Mouse (Mus musculus) embryonic facial prominence, embryonic 11.5 days (tissue): Measurements from ENCODE around the gene Arhgap1. TPM values are rescaled to one million over a fixed set of nuclear protein-coding genes. Genes with fewer than 3 reads are reported as not detected.

ENCODE experiments used
- ATAC-seq: fragments of 200-750 bp; cut with Nextera tagmentation; replicated peaks from 2 replicates; pipeline ENCODE4 v1.8.0; 2017; ENCODE audit warnings: low read depth; ENCODE audit not compliant: insufficient number of reproducible peaks, low FRiP score, low TSS enrichment
- DNase-seq: peaks from one replicate; pipeline ENCODE4 v3.0.0-alpha.2; 2015; ENCODE audit warnings: low spot score
- H3K27ac ChIP-seq: fragments of 300-500 bp; sonication (generic); replicated peaks from 2 replicates; pipeline ENCODE4 v1.5.1; 2014; ENCODE audit warnings: mild to moderate bottlenecking, low read depth, low read length, control low read depth
- H3K27me3 ChIP-seq: fragments of 300-500 bp; sonication (generic); 2 replicates; pipeline ENCODE4 v1.6.1; 2014; ENCODE audit warnings: mild to moderate bottlenecking, low read length, moderate library complexity, mixed read lengths; ENCODE audit not compliant: control insufficient read depth, insufficient read depth
- H3K36me3 ChIP-seq: fragments of 300-500 bp; sonication (generic); replicated peaks from 2 replicates; pipeline ENCODE4 v1.6.1; 2014; ENCODE audit warnings: low read depth, mild to moderate bottlenecking, low read length, moderate library complexity, mixed read lengths; ENCODE audit not compliant: control insufficient read depth, insufficient read depth
- H3K4me1 ChIP-seq: fragments of 300-500 bp; sonication (generic); 2 replicates; pipeline ENCODE4 v1.6.1; 2014; ENCODE audit warnings: low read length, mixed read lengths; ENCODE audit not compliant: control insufficient read depth, insufficient read depth
- H3K4me2 ChIP-seq: fragments of 300-500 bp; sonication (generic); 2 replicates; pipeline ENCODE4 v1.6.1; 2014; ENCODE audit warnings: low read depth, mild to moderate bottlenecking, control low read depth, low read length, moderate library complexity
- H3K4me3 ChIP-seq: fragments of 300-500 bp; sonication (generic); 2 replicates; pipeline ENCODE4 v1.5.1; 2014; ENCODE audit warnings: low read depth, low read length, control low read depth
- H3K9ac ChIP-seq: fragments of 300-500 bp; sonication (generic); replicated peaks from 2 replicates; pipeline ENCODE4 v1.6.1; 2014; ENCODE audit warnings: mild to moderate bottlenecking, control low read depth, low read length
- H3K9me3 ChIP-seq: fragments of 300-500 bp; sonication (generic); replicated peaks from 2 replicates; pipeline ENCODE4 v1.6.1; 2016; ENCODE audit warnings: mild to moderate bottlenecking, low read length, inconsistent platforms, mixed read lengths; ENCODE audit not compliant: control insufficient read depth
- WGBS: fragments of 180-500 bp; shearing (Covaris S2); extraction: QIAGEN DNeasy Blood & Tissue Kit; methylation state at CpG from one replicate; pipeline ENCODE4 v1.1.7; 2014; 5-methylcytosine and 5-hydroxymethylcytosine counted together
- polyA plus RNA-seq: library from polyadenylated mRNA; unstranded; fragments of >200 nt; fragmentation: Nextera tagmentation; extraction: Ambion mirVana; gene quantifications from 2 replicates; pipeline ENCODE4 v1.2.1, GENCODE M21; 2014

Gene Arhgap1
- polyA plus RNA-seq, 1 experiment from 2014 or later, result 73.7 TPM

DNA sequence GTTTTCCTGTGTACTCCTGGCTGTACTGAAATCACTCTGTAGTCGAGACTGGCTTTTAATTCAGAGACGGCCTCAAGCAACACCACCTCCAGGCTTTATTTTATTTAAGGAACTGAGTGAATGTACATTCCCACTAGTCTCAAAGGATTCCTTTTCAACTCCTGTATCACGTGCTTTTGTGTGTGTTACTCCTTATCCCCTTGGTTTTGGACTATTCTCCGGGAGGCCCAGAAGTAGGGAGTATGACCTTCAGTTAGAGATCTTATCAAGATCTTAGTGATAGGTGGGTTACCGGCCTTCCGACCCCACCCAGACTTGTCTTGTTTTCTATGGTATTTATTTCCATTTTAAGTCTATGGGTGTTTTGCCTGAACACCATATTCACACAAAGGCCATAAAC, 56.1 kb downstream of the Arhgap1 start:
- no peak for ATAC-seq
- WGBS, result 80% methylated on average over 6 of the region's 6 CpGs
- Histone ChIP-seq H3K27ac (no peak overlapping the region), H3K9ac (no peak overlapping the region), H3K4me2 (no peak overlapping the region), H3K27me3 (no peaks in the 10 kb centered on the region), H3K9me3 (no peaks in the 10 kb centered on the region), H3K36me3 (no peaks in the 10 kb centered on the region), H3K4me1 (no peaks in the 10 kb centered on the region; the same call in 1 of the 2 replicates), H3K4me3 (no peak overlapping the region)
- no peak for DNase-seq

DNA sequence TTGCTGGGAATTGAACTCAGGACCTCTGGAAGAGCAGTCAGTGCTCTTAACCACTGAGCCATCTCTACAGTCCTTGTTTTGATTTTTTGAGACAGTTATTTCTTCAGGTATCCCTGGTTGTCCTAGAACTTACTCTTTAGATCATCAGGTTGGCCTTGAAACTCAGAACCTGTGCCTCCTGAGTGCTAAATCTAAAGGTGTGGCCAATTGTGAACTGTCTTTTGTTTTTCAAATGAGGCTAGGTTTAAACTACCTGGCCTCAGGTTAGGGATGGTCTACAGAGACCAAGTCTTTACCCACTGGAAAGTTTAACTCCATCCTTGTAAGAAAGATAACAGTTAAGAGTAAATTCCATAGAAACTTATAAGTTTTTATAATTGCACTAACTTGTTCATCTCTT, 56.8 kb downstream of the Arhgap1 start:
- no peak overlapping the region for H3K4me2 ChIP-seq
- DNase-seq (no peak), ATAC-seq (no peak)
- no peaks in the 10 kb centered on the region for H3K36me3 ChIP-seq
- H3K4me3 ChIP-seq, result no peak overlapping the region
- no peaks in the 10 kb centered on the region for H3K27me3 ChIP-seq
- no peaks in the 10 kb centered on the region for H3K9me3 ChIP-seq
- H3K4me1 ChIP-seq, result no peaks in the 10 kb centered on the region; the same call in 1 of the 2 replicates
- no peak overlapping the region for H3K9ac ChIP-seq
- H3K27ac ChIP-seq, result no peak overlapping the region

DNA sequence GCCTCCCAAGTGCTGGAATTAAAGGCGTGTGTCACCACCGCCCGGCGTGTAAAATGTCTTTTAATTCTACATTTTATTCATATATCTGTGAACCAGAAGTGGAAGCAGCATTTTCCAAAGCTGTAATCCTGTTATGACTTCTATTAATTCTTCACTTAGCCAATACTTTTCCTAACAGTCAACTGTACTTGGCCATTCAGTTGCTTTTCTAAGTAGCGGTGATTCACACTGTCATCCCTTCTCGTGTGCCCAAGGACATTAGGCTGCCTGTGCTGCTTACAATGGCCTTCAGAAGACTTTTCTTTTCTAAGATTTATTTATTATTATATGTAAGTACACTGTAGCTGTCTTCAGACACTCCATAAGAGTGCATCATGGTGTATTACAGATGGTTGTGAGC, 58.7 kb downstream of the Arhgap1 start:
- H3K4me2 ChIP-seq, result no peak overlapping the region
- H3K4me1 ChIP-seq, result no peaks in the 10 kb centered on the region; the same call in 1 of the 2 replicates
- no peak for DNase-seq
- no peak overlapping the region for H3K4me3 ChIP-seq
- H3K36me3 ChIP-seq, result no peaks in the 10 kb centered on the region
- ATAC-seq, result no peak
- 94% methylated on average over 6 of the region's 6 CpGs for WGBS
- no peak overlapping the region for H3K9ac ChIP-seq
- no peaks in the 10 kb centered on the region for H3K9me3 ChIP-seq
- no peak overlapping the region for H3K27ac ChIP-seq
- no peaks in the 10 kb centered on the region for H3K27me3 ChIP-seq

DNA sequence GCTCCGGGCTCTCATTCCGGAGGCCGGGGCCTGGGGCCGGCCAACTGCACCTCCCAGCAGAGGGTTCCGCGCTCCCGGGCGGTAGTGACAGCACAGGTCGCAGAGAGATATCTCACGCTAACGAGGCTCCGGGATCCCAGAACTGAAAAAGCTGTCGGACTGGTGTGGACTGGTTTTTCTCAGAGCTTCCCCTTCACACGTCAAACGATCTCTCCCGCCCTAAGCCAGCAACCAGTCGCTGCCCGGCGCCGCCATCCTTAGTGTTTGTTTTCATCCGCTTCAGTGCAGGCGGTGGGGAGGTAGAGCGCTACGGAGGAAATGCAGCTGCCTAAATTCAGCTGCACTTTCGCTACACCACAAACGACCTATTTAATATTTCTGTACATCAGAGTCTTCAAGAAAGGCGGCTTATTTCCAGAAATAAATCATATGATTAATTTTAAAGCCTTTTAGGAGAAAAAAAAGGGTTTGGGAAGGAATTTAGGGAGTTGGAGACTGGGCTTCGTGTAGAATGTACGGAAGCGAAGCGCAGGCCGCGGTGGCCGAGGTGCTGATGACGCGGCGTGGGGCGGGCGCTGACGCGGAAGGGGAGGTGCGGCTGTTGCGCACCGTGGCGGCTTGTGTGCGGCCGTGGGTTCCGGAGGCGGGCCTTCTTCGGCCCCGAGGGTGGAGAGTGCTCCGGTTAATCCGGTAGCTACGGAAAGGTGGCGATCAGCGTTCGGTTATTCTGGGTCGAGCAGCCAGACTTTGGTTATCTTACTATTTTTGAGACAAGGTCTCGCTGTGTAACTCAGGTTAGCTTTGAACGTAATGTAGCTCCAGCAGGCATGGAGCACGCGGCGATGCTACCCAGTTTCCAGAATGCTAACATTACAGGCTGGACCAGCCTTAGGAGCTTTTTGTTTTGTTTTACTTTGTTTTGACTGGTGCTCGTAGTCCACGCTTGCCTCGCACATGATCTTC, 60.9 kb downstream of the Arhgap1 start, which contains the start of the genes Atg13 and Harbi1:
Gene Atg13, minus strand, starts transcription at position 305 of the 963 bp plus-strand sequence.
Gene Harbi1, plus strand, starts transcription at position 581 of the 963 bp plus-strand sequence.
- Histone ChIP-seq H3K27ac (peak within 1 kb of the TSS; percentile 25), H3K27me3 (no peaks in the 10 kb centered on the region), H3K9me3 (no peaks in the 10 kb centered on the region), H3K4me3 (peak within 1 kb of the TSS; percentile 80), H3K9ac (peak within 1 kb of the TSS; percentile 75), H3K4me1 (no peaks in the 10 kb centered on the region; the same call in 1 of the 2 replicates), H3K36me3 (no peaks in the 10 kb centered on the region), H3K4me2 (peak within 1 kb of the TSS; percentile 71)
- WGBS, result under 1% methylated on average over 66 of the region's 66 CpGs
- DNase-seq (peak; percentile 94), ATAC-seq (peak; percentile 96)

DNA sequence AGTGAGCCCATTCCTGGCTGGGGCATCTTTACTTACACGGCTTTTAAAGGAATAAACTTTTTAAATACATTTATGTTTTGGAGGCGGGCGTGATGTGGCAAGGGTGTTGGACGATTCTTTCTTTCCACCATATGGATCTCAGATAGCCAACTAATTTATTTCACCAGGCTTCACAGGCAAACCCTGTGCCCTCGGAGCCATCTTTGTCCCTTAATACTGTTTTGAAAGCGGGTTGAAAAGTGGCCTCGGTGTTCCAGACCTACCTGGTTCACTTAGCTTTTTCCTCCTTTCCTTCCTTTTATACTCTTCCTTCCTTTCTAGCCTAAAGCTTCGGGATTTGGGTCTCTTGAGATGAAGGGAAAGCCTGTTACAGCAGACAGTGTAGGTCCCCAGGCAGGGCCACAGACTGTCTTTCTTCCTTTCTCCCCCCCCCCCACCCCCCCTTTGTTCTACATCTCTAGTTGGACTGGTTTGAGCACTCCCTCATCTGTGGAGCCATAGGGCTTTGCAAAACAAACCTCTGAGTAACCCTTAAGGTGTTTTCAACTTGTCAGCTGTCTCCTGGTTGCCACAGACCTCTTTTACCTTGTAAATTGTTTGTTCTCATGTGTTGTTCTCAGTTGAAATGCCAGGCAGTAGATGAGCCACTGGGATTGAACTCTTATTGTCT, 61.7 kb downstream of the Arhgap1 start:
- 6% methylated on average over 8 of the region's 8 CpGs for WGBS
- DNase-seq (peak; percentile 9), ATAC-seq (no peak)
- no peaks in the 10 kb centered on the region; the same call in 1 of the 2 replicates for H3K36me3 ChIP-seq
- peak overlapping the region; percentile 64 for H3K4me2 ChIP-seq
- no peaks in the 10 kb centered on the region for H3K9me3 ChIP-seq
- H3K4me3 ChIP-seq, result peak overlapping the region; percentile 80
- H3K9ac ChIP-seq, result peak overlapping the region; percentile 75
- peak overlapping the region; percentile 25 for H3K27ac ChIP-seq
- no peaks in the 10 kb centered on the region; the same call in 1 of the 2 replicates for H3K4me1 ChIP-seq
- no peaks in the 10 kb centered on the region for H3K27me3 ChIP-seq

DNA sequence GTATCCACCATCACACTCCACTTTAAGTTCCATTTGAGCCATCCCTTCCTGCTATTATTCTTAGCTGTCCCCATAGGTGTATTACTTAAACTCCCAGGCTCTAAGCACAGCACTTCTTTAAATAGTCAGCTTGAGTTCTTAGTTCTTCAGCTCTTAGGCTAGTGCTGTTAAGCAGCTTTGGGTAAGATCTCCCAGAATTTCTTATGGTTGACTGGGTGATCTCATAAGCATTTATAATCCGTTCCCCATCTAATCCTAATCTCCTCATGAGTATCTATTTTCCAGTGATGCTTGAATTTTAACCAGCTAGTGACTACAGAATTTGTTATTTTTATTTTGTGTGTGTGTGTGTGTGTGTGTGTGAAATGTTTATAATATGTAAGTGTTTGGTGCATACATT, 65.3 kb downstream of the Arhgap1 start:
- WGBS, result 86% methylated on average over 1 of the region's 1 CpGs
- Histone ChIP-seq H3K4me2 (no peak overlapping the region), H3K36me3 (no peaks in the 10 kb centered on the region; the same call in 1 of the 2 replicates)

DNA sequence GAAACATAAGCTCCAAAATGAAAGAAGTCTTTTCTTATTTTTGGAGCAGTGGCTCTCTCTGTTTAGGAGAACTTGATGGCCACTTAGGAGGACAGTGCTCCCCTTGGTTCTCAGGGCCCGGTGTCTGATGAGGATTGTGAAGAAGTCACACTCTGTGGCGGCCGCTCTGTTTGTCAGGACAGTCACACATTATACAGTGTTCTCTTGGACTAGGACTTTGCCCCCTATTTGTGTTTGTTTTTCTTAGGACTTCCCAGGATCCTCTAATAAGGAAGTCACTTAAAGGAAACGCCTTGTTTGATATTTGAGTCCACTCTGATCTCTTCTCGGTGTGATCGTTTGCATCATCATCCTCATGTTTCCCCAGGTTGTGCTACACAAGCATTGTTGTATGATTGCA, 68.6 kb downstream of the Arhgap1 start:
- no peak for DNase-seq
- WGBS, result 85% methylated on average over 6 of the region's 6 CpGs
- no peak overlapping the region for H3K4me3 ChIP-seq
- no peaks in the 10 kb centered on the region for H3K9me3 ChIP-seq
- no peak overlapping the region for H3K9ac ChIP-seq
- H3K4me2 ChIP-seq, result no peak overlapping the region
- H3K4me1 ChIP-seq, result no peaks in the 10 kb centered on the region
- no peak overlapping the region for H3K27ac ChIP-seq
- H3K27me3 ChIP-seq, result no peaks in the 10 kb centered on the region
- no peak for ATAC-seq
- no peaks in the 10 kb centered on the region; the same call in none of the 2 replicates for H3K36me3 ChIP-seq

More for the DNA sequence above, 65.3 kb downstream of the Arhgap1 start:
- Histone ChIP-seq H3K27ac (no peak overlapping the region), H3K9me3 (no peaks in the 10 kb centered on the region), H3K4me1 (no peaks in the 10 kb centered on the region), H3K27me3 (no peaks in the 10 kb centered on the region), H3K9ac (no peak overlapping the region), H3K4me3 (no peak overlapping the region)
- ATAC-seq (no peak), DNase-seq (no peak)
